Mouse (Mus musculus) lung, postnatal 0 days (tissue): ENCODE data around the gene Ier5.

Experiments
- CTCF ChIP-seq: IDR thresholded peaks from 2 replicates; pipeline ENCODE4 v1.5.1; 2016; ENCODE audit warnings: antibody characterized with exemption, mild to moderate bottlenecking
- EP300 ChIP-seq: IDR thresholded peaks from 2 replicates; pipeline ENCODE4 v1.6.1; 2016; ENCODE audit warnings: antibody characterized with exemption, mild to moderate bottlenecking, control low read depth

DNA sequence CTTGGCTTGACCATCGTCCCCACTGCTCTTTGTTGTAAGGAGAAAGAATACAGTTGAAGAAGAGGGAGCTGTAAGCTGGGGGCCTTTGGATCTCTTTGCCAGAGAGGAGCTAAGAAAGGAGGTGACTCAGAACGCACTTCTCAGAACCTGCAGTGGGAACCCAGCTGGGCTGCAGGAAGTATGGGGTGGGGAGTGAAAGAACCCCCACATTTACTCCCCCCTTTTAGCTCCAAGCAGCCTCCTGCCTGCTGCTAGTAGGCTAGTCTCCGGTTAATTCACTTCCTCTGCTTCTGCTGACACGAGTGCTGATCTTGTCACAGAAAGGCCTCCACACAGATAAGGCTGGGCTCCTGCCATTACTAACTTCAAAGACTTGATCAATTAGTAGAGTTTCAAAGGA, 12.5 kb downstream of the Ier5 start:
- TF ChIP-seq CTCF, result no peak
- TF ChIP-seq EP300, result no peak
